Mouse (Mus musculus) heart, embryonic 16.5 days (tissue): Measurements from ENCODE around the gene Capn13. TPM values are rescaled to one million over a fixed set of nuclear protein-coding genes. Genes with fewer than 3 reads are reported as not detected.

Experiments used
- ATAC-seq: fragments of 200-750 bp; cut with Nextera tagmentation; replicated peaks from 2 replicates; pipeline ENCODE4 v1.8.0; 2017; ENCODE audit warnings: moderate number of reproducible peaks; ENCODE audit not compliant: insufficient read depth, low FRiP score; ENCODE audit errors: extremely low read depth
- H3K27ac ChIP-seq: fragments of 300-500 bp; sonication (generic); 2 replicates; pipeline ENCODE4 v1.5.1; 2014; ENCODE audit warnings: mild to moderate bottlenecking, low read length, control low read depth, moderate library complexity
- H3K27me3 ChIP-seq: fragments of 300-500 bp; sonication (generic); 2 replicates; pipeline ENCODE4 v1.6.1; 2014; ENCODE audit warnings: low read length, mixed read lengths; ENCODE audit not compliant: control insufficient read depth, insufficient read depth
- H3K36me3 ChIP-seq: fragments of 300-500 bp; sonication (generic); 2 replicates; pipeline ENCODE4 v1.6.1; 2014; ENCODE audit not compliant: control insufficient read depth, insufficient read depth
- H3K4me1 ChIP-seq: fragments of 300-500 bp; sonication (generic); 2 replicates; pipeline ENCODE4 v1.6.1; 2014; ENCODE audit warnings: low read length, mixed read lengths; ENCODE audit not compliant: control insufficient read depth, insufficient read depth
- H3K4me2 ChIP-seq: fragments of 300-500 bp; sonication (generic); 2 replicates; pipeline ENCODE4 v1.6.1; 2014; ENCODE audit warnings: low read depth, mild to moderate bottlenecking, control low read depth, low read length
- H3K4me3 ChIP-seq: fragments of 300-500 bp; sonication (generic); 2 replicates; pipeline ENCODE4 v1.5.1; 2014; ENCODE audit warnings: mild to moderate bottlenecking, control low read depth, low read length
- H3K9ac ChIP-seq: fragments of 300-500 bp; sonication (generic); 2 replicates; pipeline ENCODE4 v1.6.1; 2014; ENCODE audit warnings: low read length, control low read depth
- H3K9me3 ChIP-seq: fragments of 300-500 bp; sonication (generic); replicated peaks from 2 replicates; pipeline ENCODE4 v1.6.1; 2016; ENCODE audit warnings: low read length; ENCODE audit not compliant: control insufficient read depth
- WGBS: fragments of 180-500 bp; shearing (Covaris S2); extraction: QIAGEN DNeasy Blood & Tissue Kit; methylation state at CpG from one replicate; pipeline ENCODE4 v1.1.7; 2014; 5-methylcytosine and 5-hydroxymethylcytosine counted together
- polyA plus RNA-seq: library from polyadenylated mRNA; unstranded; fragments of >200 nt; fragmentation: Nextera tagmentation; extraction: Ambion mirVana; gene quantifications from 2 replicates; pipeline ENCODE4 v1.2.1, GENCODE M21; 2015

Capn13 gene
- polyA plus RNA-seq, result not detected in 2 replicates

DNA sequence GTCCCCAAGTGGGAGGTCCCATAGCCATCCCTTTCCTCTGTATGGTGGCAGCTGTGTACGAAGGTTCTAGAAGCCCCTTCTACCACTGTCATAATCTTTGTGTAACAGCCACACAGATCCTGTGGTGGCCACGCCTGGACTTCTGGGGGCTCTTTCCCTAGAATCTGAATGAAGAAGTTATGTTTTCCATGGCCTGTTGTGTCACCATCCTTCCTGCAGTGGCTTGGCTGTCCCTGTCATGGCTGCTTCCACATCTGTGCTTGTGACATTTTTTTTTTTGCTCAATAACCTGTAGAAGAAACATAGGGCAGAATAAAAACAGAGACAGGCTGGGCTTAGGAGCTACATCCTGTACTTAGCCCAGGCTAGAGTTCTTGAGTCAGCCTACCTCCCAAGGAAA lies at the start of gene Capn13:
Gene Capn13 (minus strand): TSS at position 5 of the 400 bp plus-strand sequence.
- Histone ChIP-seq H3K4me1 (no peaks in the 10 kb centered on the region), H3K9me3 (no peaks in the 10 kb centered on the region), H3K4me3 (no peak within 1 kb of the TSS), H3K9ac (no peak within 1 kb of the TSS), H3K36me3 (no peaks in the 10 kb centered on the region), H3K27me3 (no peaks in the 10 kb centered on the region), H3K27ac (no peak within 1 kb of the TSS), H3K4me2 (no peak within 1 kb of the TSS)
- no peak for ATAC-seq
- 70% methylated on average over 2 of the region's 2 CpGs for WGBS

DNA sequence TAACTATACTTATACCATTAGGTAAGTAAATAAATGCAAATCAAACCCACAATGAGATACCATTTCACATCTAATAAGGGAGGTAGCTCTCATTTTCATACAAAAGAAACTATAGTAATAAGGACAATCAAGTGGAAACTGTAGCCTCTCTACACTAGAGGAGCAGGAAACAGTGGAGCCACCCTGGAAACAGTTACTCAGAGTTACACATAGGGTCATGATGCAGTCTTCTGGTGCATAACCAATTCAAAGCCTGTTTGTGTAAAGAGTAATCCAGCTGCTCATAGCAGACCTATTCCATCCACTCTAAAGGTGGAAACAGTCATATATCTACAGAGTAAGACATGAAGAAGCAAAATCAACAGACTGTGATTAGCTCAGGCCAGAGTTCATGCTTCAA lies 48.4 kb upstream of the Capn13 start:
- ATAC-seq, result no peak
- H3K36me3 ChIP-seq, result no peaks in the 10 kb centered on the region
- H3K4me2 ChIP-seq, result no peak overlapping the region
- H3K4me1 ChIP-seq, result no peaks in the 10 kb centered on the region
- H3K27ac ChIP-seq, result no peak overlapping the region
- H3K9ac ChIP-seq, result no peak overlapping the region
- H3K4me3 ChIP-seq, result no peak overlapping the region
- no peaks in the 10 kb centered on the region for H3K9me3 ChIP-seq
- no peaks in the 10 kb centered on the region for H3K27me3 ChIP-seq

DNA sequence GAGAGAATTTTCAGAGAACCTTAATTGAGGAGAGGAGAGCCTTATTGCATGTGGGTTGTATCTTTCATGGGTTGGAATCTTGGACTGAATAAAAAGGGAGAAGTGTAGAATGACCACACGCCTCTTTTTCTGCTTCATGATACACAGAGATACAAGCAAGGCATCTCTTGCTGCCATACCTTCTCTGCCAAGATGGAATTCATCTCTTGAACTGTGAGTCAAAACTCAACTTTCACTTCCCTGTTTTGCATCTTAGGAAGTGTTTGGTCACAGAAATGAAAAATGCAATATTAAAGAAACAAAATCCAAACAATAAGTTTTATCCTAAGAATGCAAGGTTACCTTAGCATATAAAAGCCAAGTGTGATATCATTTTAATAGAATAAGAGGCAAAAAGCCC lies 40.1 kb upstream of the Capn13 start:
- no peak overlapping the region for H3K4me3 ChIP-seq
- no peak for ATAC-seq
- no peak overlapping the region for H3K9ac ChIP-seq
- H3K4me1 ChIP-seq, result no peaks in the 10 kb centered on the region
- no peak overlapping the region for H3K4me2 ChIP-seq
- H3K36me3 ChIP-seq, result no peaks in the 10 kb centered on the region
- 71% methylated on average over 1 of the region's 1 CpGs for WGBS
- no peaks in the 10 kb centered on the region for H3K9me3 ChIP-seq
- H3K27ac ChIP-seq, result no peak overlapping the region
- H3K27me3 ChIP-seq, result no peaks in the 10 kb centered on the region

DNA sequence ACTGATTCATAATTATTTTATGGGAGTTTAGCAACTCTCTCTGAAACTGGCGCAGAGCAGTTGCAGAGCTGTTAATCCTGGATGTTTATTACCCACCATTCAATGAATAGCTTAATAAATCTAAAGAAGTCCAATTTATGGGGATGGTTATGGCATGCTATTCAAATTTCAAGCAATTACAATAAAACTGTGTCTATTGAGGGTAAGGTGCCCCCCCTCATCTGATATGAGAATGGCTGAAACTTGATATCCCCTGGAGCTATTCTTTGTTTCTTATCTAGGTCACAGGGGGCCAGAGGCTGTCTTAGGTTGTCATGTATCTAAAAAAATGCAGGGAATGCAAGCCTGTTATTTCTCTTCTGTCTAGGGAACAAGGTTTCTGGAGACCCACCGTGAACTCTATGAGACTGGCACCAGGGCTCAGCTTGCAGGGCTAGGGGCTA lies 31.9 kb upstream of the Capn13 start:
- 21% methylated on average over 2 of the region's 2 CpGs for whole genome bisulfite sequencing
- peak; percentile 69 for ATAC-seq

DNA sequence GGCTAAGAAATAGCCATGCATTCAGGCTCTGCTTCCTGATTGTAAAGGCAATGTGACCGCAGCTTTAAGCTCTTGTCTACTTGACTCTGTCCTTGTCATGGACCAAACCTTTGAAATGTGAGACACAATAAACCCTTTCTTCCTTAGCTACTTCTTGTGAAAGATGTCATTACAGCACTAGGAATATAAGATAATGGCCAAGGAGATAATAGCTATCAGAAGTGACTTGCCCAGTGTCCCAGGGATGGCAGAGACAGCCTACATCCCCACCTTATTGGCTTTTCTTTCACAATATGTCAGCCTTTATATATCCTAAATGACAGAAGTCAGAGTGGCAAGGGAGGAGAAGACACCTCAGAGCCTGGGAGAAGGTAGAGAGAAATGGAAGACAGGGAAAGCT lies 31.4 kb upstream of the Capn13 start:
- H3K27ac ChIP-seq, result peak overlapping the region; percentile 40; the same call in 1 of the 2 replicates
- H3K9me3 ChIP-seq, result no peaks in the 10 kb centered on the region
- WGBS, result 75% methylated on average over 1 of the region's 1 CpGs
- no peak overlapping the region for H3K9ac ChIP-seq
- H3K4me3 ChIP-seq, result no peak overlapping the region
- H3K27me3 ChIP-seq, result no peaks in the 10 kb centered on the region
- no peak overlapping the region for H3K4me2 ChIP-seq
- H3K36me3 ChIP-seq, result no peaks in the 10 kb centered on the region
- no peak for ATAC-seq
- H3K4me1 ChIP-seq, result peaks cover 14% of the 10 kb centered on the region

More for the DNA sequence above, 31.9 kb upstream of the Capn13 start:
- Histone ChIP-seq H3K4me1 (peaks cover 14% of the 10 kb centered on the region), H3K9me3 (no peaks in the 10 kb centered on the region), H3K27me3 (no peaks in the 10 kb centered on the region), H3K36me3 (no peaks in the 10 kb centered on the region), H3K4me2 (no peak overlapping the region), H3K9ac (no peak overlapping the region), H3K27ac (peak overlapping the region; percentile 40; the same call in 1 of the 2 replicates), H3K4me3 (no peak overlapping the region)

DNA sequence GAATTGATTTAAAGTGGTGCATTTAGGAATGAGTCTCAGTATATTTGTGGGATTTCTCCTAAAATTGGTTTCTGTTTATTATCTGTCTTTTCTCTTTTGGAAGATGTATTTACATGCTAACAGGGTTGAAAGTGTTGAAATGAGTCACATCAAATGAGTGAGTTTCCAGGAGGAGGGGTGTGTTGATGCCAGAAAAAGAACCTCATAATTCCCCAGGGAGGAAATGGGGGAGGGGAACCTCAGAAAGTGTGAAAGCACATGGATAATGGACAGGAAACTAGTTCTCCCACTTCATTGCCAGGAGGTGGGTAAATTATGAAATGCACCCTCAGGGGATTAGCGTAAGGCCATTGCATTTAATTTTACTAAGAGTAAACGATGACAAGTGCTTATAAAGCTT lies 16.7 kb upstream of the Capn13 start:
- Histone ChIP-seq H3K36me3 (no peaks in the 10 kb centered on the region), H3K4me2 (no peak overlapping the region), H3K27me3 (no peaks in the 10 kb centered on the region), H3K9me3 (no peaks in the 10 kb centered on the region), H3K4me3 (no peak overlapping the region), H3K4me1 (no peaks in the 10 kb centered on the region; the same call in 1 of the 2 replicates), H3K9ac (no peak overlapping the region), H3K27ac (no peak overlapping the region)
- ATAC-seq, result no peak
- WGBS, result 63% methylated on average over 2 of the region's 2 CpGs

DNA sequence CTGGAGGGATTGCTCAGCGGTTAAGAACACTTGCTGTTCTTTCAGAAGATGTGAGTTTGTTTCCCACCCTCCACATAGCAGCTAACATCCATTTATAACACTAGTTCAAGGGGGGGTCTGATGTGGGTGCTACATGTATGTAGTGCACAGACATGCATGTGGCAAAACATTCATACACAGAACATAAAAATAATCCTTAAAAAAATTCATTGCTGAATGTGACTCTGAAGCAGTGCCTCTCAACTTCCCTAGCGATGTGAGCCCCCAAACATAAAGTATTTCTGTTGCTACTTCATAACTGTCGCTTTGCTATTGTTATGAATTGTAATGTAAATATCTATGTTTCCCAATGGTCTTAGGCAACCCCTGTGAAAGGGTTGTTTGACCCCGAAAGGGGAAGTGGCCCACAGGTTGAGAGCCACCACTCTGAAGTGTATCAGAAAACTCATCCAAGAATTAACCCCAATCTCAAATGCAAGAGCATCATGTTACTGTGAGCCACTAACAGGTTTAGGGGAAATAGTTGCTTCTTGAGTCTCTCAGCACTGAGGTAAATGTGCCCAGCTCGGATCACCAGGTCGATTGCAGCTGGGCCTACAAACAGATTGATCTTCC lies 15.6 kb upstream of the Capn13 start:
- no peak overlapping the region for H3K4me2 ChIP-seq
- WGBS, result 70% methylated on average over 6 of the region's 6 CpGs
- H3K4me1 ChIP-seq, result no peaks in the 10 kb centered on the region; the same call in none of the 2 replicates
- H3K9ac ChIP-seq, result no peak overlapping the region
- no peak for ATAC-seq
- no peak overlapping the region for H3K4me3 ChIP-seq
- no peaks in the 10 kb centered on the region for H3K9me3 ChIP-seq
- H3K36me3 ChIP-seq, result no peaks in the 10 kb centered on the region
- no peaks in the 10 kb centered on the region for H3K27me3 ChIP-seq
- H3K27ac ChIP-seq, result no peak overlapping the region

DNA sequence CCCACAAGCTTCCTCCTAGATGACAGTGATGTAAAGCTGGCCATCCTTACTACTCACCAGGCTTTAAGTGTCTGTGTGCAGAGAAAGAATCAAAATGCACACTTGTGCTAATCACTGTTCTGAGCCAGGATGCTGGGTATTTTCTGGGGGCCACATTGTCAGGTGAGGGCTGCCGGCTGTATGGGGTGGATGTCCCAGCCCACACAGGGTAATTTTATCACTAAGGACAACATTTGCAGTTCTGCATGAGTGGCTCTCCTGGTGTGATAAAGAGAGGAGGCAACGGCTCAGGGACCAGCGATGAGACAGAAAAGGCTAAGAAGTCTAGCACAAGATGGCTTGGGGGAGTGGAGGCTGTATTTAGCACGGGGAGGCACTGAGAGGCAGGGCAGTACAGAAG lies 11.2 kb upstream of the Capn13 start:
- Histone ChIP-seq H3K27me3 (no peaks in the 10 kb centered on the region), H3K4me3 (no peak overlapping the region), H3K27ac (no peak overlapping the region), H3K9me3 (no peaks in the 10 kb centered on the region), H3K36me3 (no peaks in the 10 kb centered on the region), H3K9ac (no peak overlapping the region), H3K4me2 (no peak overlapping the region), H3K4me1 (no peaks in the 10 kb centered on the region; the same call in 1 of the 2 replicates)
- 17% methylated on average over 4 of the region's 4 CpGs for WGBS
- no peak for ATAC-seq

DNA sequence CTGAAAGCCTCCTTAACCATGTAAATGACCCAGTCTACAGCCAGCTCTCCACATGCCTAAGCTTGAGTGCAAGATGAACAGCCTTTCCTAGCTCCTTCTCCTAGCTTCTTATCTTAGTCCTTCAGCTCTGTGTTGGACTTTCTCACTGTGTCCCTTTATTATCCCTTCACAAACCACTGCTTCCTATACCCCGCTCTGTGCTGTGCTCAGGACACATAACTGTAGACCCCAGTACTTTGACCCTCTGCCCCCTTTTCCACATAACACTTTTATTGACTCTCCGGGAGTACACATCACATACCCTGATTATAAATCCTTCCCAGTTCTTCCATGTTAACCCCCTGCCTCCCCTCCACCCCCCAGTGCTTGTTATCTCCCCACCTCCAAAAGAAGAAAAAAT lies 606 bp upstream of the Capn13 start:
- 81% methylated on average over 2 of the region's 2 CpGs for WGBS
- Histone ChIP-seq H3K4me3 (no peak overlapping the region), H3K9ac (no peak overlapping the region), H3K36me3 (no peaks in the 10 kb centered on the region), H3K27me3 (no peaks in the 10 kb centered on the region), H3K4me1 (no peaks in the 10 kb centered on the region), H3K4me2 (no peak overlapping the region), H3K9me3 (no peaks in the 10 kb centered on the region), H3K27ac (no peak overlapping the region)
- no peak for ATAC-seq
